Mouse (Mus musculus): ENCODE measurements around the gene Slc9a9. TPM values are rescaled to one million over a fixed set of nuclear protein-coding genes. Genes with fewer than 3 reads are reported as not detected.

Slc9a9 gene
- total and polyA plus RNA-seq, 3 experiments = 0.46 to 0.71 TPM; not detected in 1

- H3K27ac ChIP-seq (ENCODE audit: control insufficient read depth, low read depth, low read length) = no peak overlapping the region
- H3K36me3 ChIP-seq (ENCODE audit: control insufficient read depth in 1 of 2, insufficient read depth in 2 of 2, low read length in 2 of 2) = no peaks in the 10 kb centered on the region
- H3K4me3 ChIP-seq (ENCODE audit: control insufficient read depth in 1 of 2, insufficient read depth in 1 of 2, low read depth in 2 of 2, low read length in 2 of 2) = no peak overlapping the region
- no peaks in the 10 kb centered on the region for H3K79me2 ChIP-seq (ENCODE audit: control insufficient read depth, insufficient read depth, low read length, poor library complexity)
- H3K9ac ChIP-seq (ENCODE audit: control insufficient read depth, low read depth, low read length, poor library complexity, severe bottlenecking) = no peak overlapping the region
- H3K9me3 ChIP-seq (replicated peaks; ENCODE audit: insufficient read depth, low read length) = no peaks in the 10 kb centered on the region
- DNase-seq (ENCODE audit: low read depth, low spot score) = no peak
- H3K27me3 ChIP-seq (ENCODE audit: control insufficient read depth in 1 of 2, insufficient read depth in 2 of 2, low read length in 2 of 2) = no peaks in the 10 kb centered on the region
- no peaks in the 10 kb centered on the region for H3K4me1 ChIP-seq (ENCODE audit: control insufficient read depth in 1 of 2, insufficient read depth in 2 of 2, low read length in 2 of 2)
- TF ChIP-seq GABPA (IDR thresholded peaks at IDR 0.05; ENCODE audit: low read depth, low read length) (no peak), NELFE (IDR thresholded peaks at IDR 0.05; ENCODE audit: low read depth, low read length) (no peak), ZC3H11A (IDR thresholded peaks at IDR 0.05; ENCODE audit: low read depth, low read length) (no peak), RCOR1 (IDR thresholded peaks at IDR 0.05; ENCODE audit: low read depth, low read length) (no peak), MYC (IDR thresholded peaks at IDR 0.05; ENCODE audit: low read depth, low read length) (no peak), ZMIZ1 (IDR thresholded peaks at IDR 0.05; ENCODE audit: low read depth, low read length) (no peak), EP300 (IDR thresholded peaks at IDR 0.05; ENCODE audit: low read depth in 1 of 2, low read length in 2 of 2) (no peak), NRF1 (IDR thresholded peaks at IDR 0.05; ENCODE audit: insufficient read depth, low read depth, low read length, poor library complexity, severe bottlenecking) (no peak), MEF2A (IDR thresholded peaks at IDR 0.05; ENCODE audit: extremely low read depth, insufficient replicate concordance, low read depth, low read length, poor library complexity, severe bottlenecking) (no peak), USF1 (IDR thresholded peaks at IDR 0.05; ENCODE audit: low read depth, low read length) (no peak), TAL1 (IDR thresholded peaks at IDR 0.05; ENCODE audit: low read length) (no peak)
These were observed 496.5 kb downstream of the Slc9a9 start for GRCm38 (mm10) chr9:95166224-95166623.

GRCm38 (mm10) chr9:95167806-95168205 is 498.1 kb downstream of the Slc9a9 start:
- no peaks in the 10 kb centered on the region for H3K36me3 ChIP-seq (ENCODE audit: control insufficient read depth in 1 of 2, insufficient read depth in 2 of 2, low read length in 2 of 2)
- no peaks in the 10 kb centered on the region for H3K4me1 ChIP-seq (ENCODE audit: control insufficient read depth in 1 of 2, insufficient read depth in 2 of 2, low read length in 2 of 2)
- no peaks in the 10 kb centered on the region for H3K79me2 ChIP-seq (ENCODE audit: control insufficient read depth, insufficient read depth, low read length, poor library complexity)

GRCm38 (mm10) chr9:95168487-95169008 is 498.8 kb downstream of the Slc9a9 start:
- TF ChIP-seq MXI1 (IDR thresholded peaks at IDR 0.05; ENCODE audit: low read depth, low read length) (no peak), E2F4 (IDR thresholded peaks at IDR 0.05; ENCODE audit: borderline replicate concordance, low read depth, low read length) (no peak), ZC3H11A (IDR thresholded peaks at IDR 0.05; ENCODE audit: low read depth, low read length) (no peak), UBTF (IDR thresholded peaks at IDR 0.05; ENCODE audit: borderline replicate concordance, insufficient read depth, low read depth, low read length) (no peak)
- Histone ChIP-seq H3K4me1 (ENCODE audit: control insufficient read depth in 1 of 2, insufficient read depth in 2 of 2, low read length in 2 of 2) (no peaks in the 10 kb centered on the region), H3K9ac (ENCODE audit: control insufficient read depth, low read depth, low read length, poor library complexity, severe bottlenecking) (no peak overlapping the region), H3K36me3 (ENCODE audit: control insufficient read depth in 1 of 2, insufficient read depth in 2 of 2, low read length in 2 of 2) (no peaks in the 10 kb centered on the region), H3K27ac (ENCODE audit: control insufficient read depth, low read depth, low read length) (no peak overlapping the region), H3K27me3 (ENCODE audit: control insufficient read depth in 1 of 2, insufficient read depth in 2 of 2, low read length in 2 of 2) (no peaks in the 10 kb centered on the region), H3K9me3 (replicated peaks; ENCODE audit: insufficient read depth, low read length) (no peaks in the 10 kb centered on the region), H3K4me3 (ENCODE audit: control insufficient read depth in 1 of 2, insufficient read depth in 1 of 2, low read depth in 2 of 2, low read length in 2 of 2) (no peak overlapping the region), H3K79me2 (ENCODE audit: control insufficient read depth, insufficient read depth, low read length, poor library complexity) (no peaks in the 10 kb centered on the region)
- DNase-seq (ENCODE audit: low read depth, low spot score) = no peak

More at GRCm38 (mm10) chr9:95167806-95168205, 498.1 kb downstream of the Slc9a9 start:
- Histone ChIP-seq H3K9ac (ENCODE audit: control insufficient read depth, low read depth, low read length, poor library complexity, severe bottlenecking) (no peak overlapping the region), H3K27me3 (ENCODE audit: control insufficient read depth in 1 of 2, insufficient read depth in 2 of 2, low read length in 2 of 2) (no peaks in the 10 kb centered on the region), H3K4me3 (ENCODE audit: control insufficient read depth in 1 of 2, insufficient read depth in 1 of 2, low read depth in 2 of 2, low read length in 2 of 2) (no peak overlapping the region), H3K27ac (ENCODE audit: control insufficient read depth, low read depth, low read length) (no peak overlapping the region), H3K9me3 (replicated peaks; ENCODE audit: insufficient read depth, low read length) (no peaks in the 10 kb centered on the region)
- TF ChIP-seq JUND (IDR thresholded peaks at IDR 0.05; ENCODE audit: low read depth, low read length) = no peak
- no peak for TF ChIP-seq ETS1 (IDR thresholded peaks at IDR 0.05; ENCODE audit: low read depth, low read length)
- no peak for DNase-seq (ENCODE audit: low read depth, low spot score)

Data from MEL (cell line).